Mouse (Mus musculus) C2C12 (cell line): ENCODE measurements around the gene Kat6b.

Experiments used
- CEBPB ChIP-seq: IDR thresholded peaks from one replicate; pipeline ENCODE4 v1.6.1; 2011; ENCODE audit warnings: low read depth, mild to moderate bottlenecking, control low read depth, moderate library complexity
- CTCF ChIP-seq: IDR thresholded peaks from one replicate; pipeline ENCODE4 v1.5.1; 2011; ENCODE audit not compliant: control insufficient read depth, insufficient read depth, insufficient read length
- FOSL1 ChIP-seq: IDR thresholded peaks from one replicate; pipeline ENCODE4 v1.8.0; 2011; ENCODE audit warnings: mild to moderate bottlenecking, low read length; ENCODE audit not compliant: poor library complexity, insufficient read depth, severe bottlenecking
- MYOD1 ChIP-seq: IDR thresholded peaks from one replicate; pipeline ENCODE4 v1.6.1; 2011; ENCODE audit warnings: low read depth; ENCODE audit not compliant: control insufficient read depth, insufficient read length
- USF1 ChIP-seq: IDR thresholded peaks from one replicate; pipeline ENCODE4 v1.6.1; 2011; ENCODE audit warnings: low read depth, mild to moderate bottlenecking, control low read depth, moderate library complexity

DNA sequence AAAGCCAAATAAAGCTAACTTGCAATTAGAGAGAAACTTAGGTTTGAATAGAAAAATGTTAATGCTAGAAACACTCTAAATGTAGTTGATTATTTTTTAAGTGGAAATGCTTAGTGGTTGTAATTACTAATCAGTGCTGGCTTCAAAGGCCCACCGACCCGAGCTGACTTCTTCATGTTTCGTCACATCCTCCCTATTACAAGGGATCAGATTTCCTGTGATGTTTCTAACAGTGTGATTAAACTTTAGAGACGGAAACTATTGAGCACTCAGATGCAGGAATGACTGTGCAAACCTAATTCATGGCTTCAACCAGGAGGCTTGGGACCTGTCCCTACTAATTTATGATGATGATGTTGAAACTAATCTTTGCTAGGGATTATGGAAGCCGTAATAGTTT is 25.8 kb downstream of the Kat6b start:
- TF ChIP-seq CTCF: no peak
- TF ChIP-seq USF1: no peak
- TF ChIP-seq FOSL1: no peak
- TF ChIP-seq MYOD1: no peak
- TF ChIP-seq CEBPB: no peak
